Mouse (Mus musculus) cortical plate, adult 2 months (tissue): ENCODE measurements around the gene Gm37240. TPM values are rescaled to one million over a fixed set of nuclear protein-coding genes. Genes with fewer than 3 reads are reported as not detected.
A peak's percentile ranks its signal among the peaks of the same experiment; 100 is the strongest.

Experiments used
- H3K27ac ChIP-seq: fragments of 200-500 bp; 2 replicates; pipeline ENCODE4 v1.5.1; 2012; ENCODE audit warnings: low read length, control low read depth, inconsistent platforms; ENCODE audit not compliant: insufficient read depth
- H3K4me1 ChIP-seq: fragments of 200-500 bp; 2 replicates; pipeline ENCODE4 v1.6.1; 2011; ENCODE audit warnings: low read length; ENCODE audit not compliant: control insufficient read depth, insufficient read depth
- H3K4me3 ChIP-seq: fragments of 200-500 bp; 2 replicates; pipeline ENCODE4 v1.5.1; 2011; ENCODE audit warnings: mild to moderate bottlenecking, low read length, control low read depth; ENCODE audit not compliant: insufficient read depth
- CTCF ChIP-seq: fragments of 200-500 bp; IDR thresholded peaks from 2 replicates; pipeline ENCODE4 v1.5.1; 2011; ENCODE audit warnings: mild to moderate bottlenecking, control low read depth, low read length; ENCODE audit not compliant: insufficient read depth; ENCODE audit errors: extremely low read depth
- POLR2A ChIP-seq: fragments of 200-500 bp; IDR thresholded peaks from 2 replicates; pipeline ENCODE4 v1.6.1; 2011; ENCODE audit warnings: mild to moderate bottlenecking, low read length, control low read depth; ENCODE audit not compliant: insufficient read depth; ENCODE audit errors: extremely low read depth
- polyA plus RNA-seq: library from polyadenylated mRNA; depleted of rRNA; stranded (reverse); fragments of >200 nt; gene quantifications from 2 replicates; pipeline ENCODE4 v1.2.3, GENCODE M21; 2012

The Gm37240 gene
- polyA plus RNA-seq, 1 experiment: 0.81 TPM

GRCm38 (mm10) chr3:85468995-85469394, 418.3 kb downstream of the Gm37240 start:
- Histone ChIP-seq H3K4me3 (no peak overlapping the region), H3K4me1 (peaks cover 3% of the 10 kb centered on the region), H3K27ac (no peak overlapping the region)
- TF ChIP-seq POLR2A: no peak
- no peak for TF ChIP-seq CTCF

DNA sequence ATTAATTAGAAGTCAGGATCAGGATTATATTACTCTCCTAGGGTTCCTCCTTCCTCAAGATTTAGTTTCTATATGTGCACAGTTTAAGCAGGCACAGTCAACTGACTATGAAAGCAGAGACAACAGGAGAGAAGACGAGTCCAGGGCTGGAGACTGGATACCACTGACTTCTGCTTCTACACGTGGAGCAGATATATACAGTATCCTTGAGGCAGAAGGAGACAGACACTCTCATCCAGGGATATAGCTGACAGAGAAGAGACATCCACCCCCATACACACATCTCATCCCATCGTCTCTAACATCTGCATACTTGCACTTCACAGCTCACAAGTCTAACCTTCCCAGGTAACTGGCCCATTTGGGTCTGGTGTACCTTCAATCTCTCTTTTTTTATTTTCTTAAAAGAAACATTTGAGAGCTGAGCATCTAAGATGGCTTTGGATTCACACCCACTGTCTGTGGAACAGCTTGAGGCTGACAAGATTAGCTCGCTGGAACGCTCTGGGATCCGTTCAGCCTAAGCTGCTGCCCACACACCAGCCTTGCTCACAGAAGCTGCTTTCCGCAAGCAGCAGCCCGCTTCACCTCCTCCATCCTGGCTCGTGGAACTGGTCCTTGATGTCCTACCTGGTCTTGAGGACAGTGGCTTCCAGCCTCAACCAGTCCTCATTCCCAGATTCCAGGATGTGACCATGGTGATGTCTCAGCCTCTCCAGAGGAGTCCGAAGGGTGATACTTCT, 421.9 kb downstream of the Gm37240 start:
- H3K27ac ChIP-seq: peak overlapping the region; percentile 65
- TF ChIP-seq POLR2A (peak; percentile 38; the same call in 1 of the 2 replicates), CTCF (no peak)

DNA sequence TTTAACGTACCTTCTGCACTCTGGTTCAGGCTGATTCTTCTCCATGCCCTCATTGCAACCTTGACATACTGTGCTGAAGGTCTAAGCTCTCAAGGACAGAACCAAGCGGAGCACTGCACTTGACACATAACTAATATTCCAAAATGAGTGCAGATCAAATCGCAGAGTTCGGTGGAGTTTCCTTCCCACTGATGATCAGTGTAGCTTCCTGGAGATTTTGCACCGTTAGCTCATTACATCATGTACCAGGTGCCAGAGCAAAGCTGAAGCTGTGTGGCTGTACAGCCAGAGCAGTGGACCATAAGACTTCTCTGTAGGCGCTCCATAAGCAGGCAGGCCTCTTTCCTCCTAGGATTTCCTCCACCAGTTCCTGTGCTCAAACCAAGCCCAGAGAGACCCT, 427.3 kb downstream of the Gm37240 start:
- Histone ChIP-seq H3K27ac (no peak overlapping the region), H3K4me1 (peaks cover 3% of the 10 kb centered on the region; the same call in 1 of the 2 replicates), H3K4me3 (no peak overlapping the region)
- TF ChIP-seq CTCF (no peak), POLR2A (no peak)

More for the DNA sequence above, 421.9 kb downstream of the Gm37240 start:
- Histone ChIP-seq H3K4me1 (peaks cover 3% of the 10 kb centered on the region), H3K4me3 (no peak overlapping the region)

DNA sequence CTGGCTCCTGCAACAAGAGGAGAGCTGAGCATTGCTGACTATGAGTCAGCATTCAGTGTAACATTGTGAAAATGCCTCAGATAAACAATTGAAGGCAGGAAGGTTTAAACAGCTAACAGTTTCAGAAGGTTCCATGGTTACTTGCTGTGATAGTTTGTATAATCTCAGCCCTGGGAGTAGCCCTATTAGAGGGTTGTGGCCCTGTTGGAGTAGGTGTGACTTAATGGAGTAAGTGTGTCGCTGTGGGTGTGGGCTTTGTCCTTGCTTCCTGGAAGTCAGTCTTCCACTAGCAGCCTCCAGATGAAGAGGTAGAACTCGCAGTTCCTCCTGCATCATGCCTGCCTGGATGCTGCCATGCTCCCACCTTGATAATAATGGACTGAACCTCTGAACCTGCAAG, 430.3 kb downstream of the Gm37240 start:
- 0 out of 2 replicates have a peak, but pooled peaks cover 2% of the 10 kb centered on the region for H3K4me1 ChIP-seq
- H3K4me3 ChIP-seq: no peak overlapping the region
- no peak for TF ChIP-seq POLR2A
- no peak for TF ChIP-seq CTCF
- no peak overlapping the region for H3K27ac ChIP-seq

DNA sequence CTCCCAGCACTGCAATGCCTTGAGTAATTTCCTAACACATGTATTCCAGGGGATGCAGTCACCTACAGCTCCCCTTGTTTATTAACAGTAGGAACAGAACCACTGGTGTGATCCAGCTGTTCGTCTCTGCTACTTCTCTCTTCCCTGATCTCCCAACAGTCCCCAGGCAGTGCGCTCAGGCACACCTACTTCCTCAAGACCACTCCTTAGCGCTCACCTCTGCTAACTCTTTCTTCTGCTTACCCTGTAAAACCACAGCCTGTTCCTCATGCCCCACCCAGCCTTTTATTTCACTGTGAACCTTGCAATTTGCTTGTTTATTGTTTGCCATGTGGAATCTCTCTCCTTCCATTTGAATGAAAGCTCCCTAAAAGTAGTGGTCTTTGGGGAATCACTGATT, 431.9 kb downstream of the Gm37240 start:
- Histone ChIP-seq H3K4me3 (no peak overlapping the region), H3K4me1 (0 out of 2 replicates have a peak, but pooled peaks cover 2% of the 10 kb centered on the region), H3K27ac (no peak overlapping the region)

DNA sequence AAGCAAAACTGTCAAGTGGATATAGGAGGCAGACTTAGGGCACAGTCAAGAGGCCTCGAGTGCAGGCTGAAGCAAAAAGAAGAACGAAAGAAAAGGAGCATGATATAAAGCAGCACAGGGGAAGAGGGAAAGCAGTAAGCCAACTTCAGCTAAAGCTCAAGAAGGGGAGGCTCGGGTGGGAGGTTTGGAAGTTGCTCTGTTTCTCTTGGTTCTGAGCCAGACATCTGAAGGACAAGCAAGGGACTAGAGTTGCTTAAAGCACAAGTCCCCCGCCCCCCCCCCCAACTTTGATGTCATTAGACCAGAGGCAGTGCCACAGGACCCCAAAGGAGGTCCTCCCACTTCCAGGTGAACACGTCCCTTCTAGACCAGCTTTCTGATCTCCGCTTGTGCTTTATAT, 433.3 kb downstream of the Gm37240 start:
- H3K4me3 ChIP-seq: no peak overlapping the region
- H3K4me1 ChIP-seq: 0 out of 2 replicates have a peak, but pooled peaks cover 2% of the 10 kb centered on the region
- no peak overlapping the region for H3K27ac ChIP-seq
- no peak for TF ChIP-seq POLR2A
- no peak for TF ChIP-seq CTCF

More for the DNA sequence above, 431.9 kb downstream of the Gm37240 start:
- TF ChIP-seq CTCF (no peak), POLR2A (no peak)

GRCm38 (mm10) chr3:85449461-85449860, 437.9 kb downstream of the Gm37240 start:
- H3K4me3 ChIP-seq: no peak overlapping the region
- no peak overlapping the region for H3K27ac ChIP-seq
- H3K4me1 ChIP-seq: no peaks in the 10 kb centered on the region
- TF ChIP-seq POLR2A (no peak), CTCF (no peak)

- Histone ChIP-seq H3K4me3 (no peak overlapping the region), H3K4me1 (no peaks in the 10 kb centered on the region), H3K27ac (no peak overlapping the region)
- no peak for TF ChIP-seq CTCF
- TF ChIP-seq POLR2A: no peak
Measured at GRCm38 (mm10) chr3:85442781-85443180, 444.5 kb downstream of the Gm37240 start.

GRCm38 (mm10) chr3:85442261-85442660, 445.1 kb downstream of the Gm37240 start:
- no peak overlapping the region for H3K4me3 ChIP-seq
- TF ChIP-seq POLR2A (no peak), CTCF (no peak)
- H3K4me1 ChIP-seq: no peaks in the 10 kb centered on the region
- H3K27ac ChIP-seq: no peak overlapping the region

DNA sequence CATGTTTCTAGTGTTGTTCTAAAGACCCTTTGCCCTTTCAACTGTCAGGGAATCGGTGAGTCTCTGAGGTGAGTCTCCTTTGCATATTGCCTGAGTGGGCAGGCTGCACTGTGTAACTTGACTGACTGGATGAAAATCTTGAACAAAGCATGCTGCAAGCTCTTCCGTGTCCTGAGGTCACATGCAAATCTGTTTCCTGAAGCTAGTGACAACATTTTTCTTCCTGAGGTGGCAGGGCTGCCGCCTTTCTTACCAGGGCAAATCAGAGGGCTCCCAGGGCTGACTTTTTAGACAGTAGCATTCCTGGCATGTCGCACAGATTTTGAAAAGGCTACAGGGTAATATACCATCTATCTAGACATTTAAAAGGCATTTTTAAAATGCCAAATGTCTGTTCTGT, 451.9 kb downstream of the Gm37240 start:
- peaks cover 2% of the 10 kb centered on the region; the same call in 1 of the 2 replicates for H3K4me1 ChIP-seq
- H3K4me3 ChIP-seq: no peak overlapping the region
- TF ChIP-seq CTCF (no peak), POLR2A (no peak)
- no peak overlapping the region for H3K27ac ChIP-seq

DNA sequence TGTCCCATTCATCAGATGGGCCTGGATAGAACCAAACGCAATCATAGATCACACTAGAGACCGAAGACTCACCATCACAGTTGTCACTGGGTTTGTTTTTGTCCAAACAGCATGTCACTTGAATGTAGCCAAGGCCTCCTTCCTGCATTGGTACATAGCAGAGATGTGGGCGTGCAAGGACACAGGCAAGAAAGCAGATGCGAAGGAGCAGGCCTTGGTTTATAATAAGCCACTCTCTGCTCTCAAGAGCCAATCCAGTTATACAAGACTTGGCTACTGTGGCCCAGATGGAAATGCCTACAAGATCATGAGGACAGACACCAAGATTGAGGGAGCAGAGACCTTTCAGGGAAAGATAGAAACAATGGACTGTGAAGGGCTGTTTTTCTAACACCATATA, 456.1 kb downstream of the Gm37240 start:
- Histone ChIP-seq H3K27ac (no peak overlapping the region), H3K4me1 (no peaks in the 10 kb centered on the region; the same call in 1 of the 2 replicates), H3K4me3 (no peak overlapping the region)
- TF ChIP-seq POLR2A (no peak), CTCF (no peak)
